Mouse (Mus musculus) heart, embryonic 16.5 days (tissue): Measurements from ENCODE around the gene Nyap2. TPM values are rescaled to one million over a fixed set of nuclear protein-coding genes. Genes with fewer than 3 reads are reported as not detected.

Source experiments
- ATAC-seq: fragments of 200-750 bp; cut with Nextera tagmentation; replicated peaks from 2 replicates; pipeline ENCODE4 v1.8.0; 2017; ENCODE audit warnings: moderate number of reproducible peaks; ENCODE audit not compliant: insufficient read depth, low FRiP score; ENCODE audit errors: extremely low read depth
- H3K27ac ChIP-seq: fragments of 300-500 bp; sonication (generic); 2 replicates; pipeline ENCODE4 v1.5.1; 2014; ENCODE audit warnings: mild to moderate bottlenecking, low read length, control low read depth, moderate library complexity
- H3K27me3 ChIP-seq: fragments of 300-500 bp; sonication (generic); 2 replicates; pipeline ENCODE4 v1.6.1; 2014; ENCODE audit warnings: low read length, mixed read lengths; ENCODE audit not compliant: control insufficient read depth, insufficient read depth
- H3K36me3 ChIP-seq: fragments of 300-500 bp; sonication (generic); 2 replicates; pipeline ENCODE4 v1.6.1; 2014; ENCODE audit not compliant: control insufficient read depth, insufficient read depth
- H3K4me1 ChIP-seq: fragments of 300-500 bp; sonication (generic); 2 replicates; pipeline ENCODE4 v1.6.1; 2014; ENCODE audit warnings: low read length, mixed read lengths; ENCODE audit not compliant: control insufficient read depth, insufficient read depth
- H3K4me2 ChIP-seq: fragments of 300-500 bp; sonication (generic); 2 replicates; pipeline ENCODE4 v1.6.1; 2014; ENCODE audit warnings: low read depth, mild to moderate bottlenecking, control low read depth, low read length
- H3K4me3 ChIP-seq: fragments of 300-500 bp; sonication (generic); 2 replicates; pipeline ENCODE4 v1.5.1; 2014; ENCODE audit warnings: mild to moderate bottlenecking, control low read depth, low read length
- H3K9ac ChIP-seq: fragments of 300-500 bp; sonication (generic); 2 replicates; pipeline ENCODE4 v1.6.1; 2014; ENCODE audit warnings: low read length, control low read depth
- H3K9me3 ChIP-seq: fragments of 300-500 bp; sonication (generic); replicated peaks from 2 replicates; pipeline ENCODE4 v1.6.1; 2016; ENCODE audit warnings: low read length; ENCODE audit not compliant: control insufficient read depth
- WGBS: fragments of 180-500 bp; shearing (Covaris S2); extraction: QIAGEN DNeasy Blood & Tissue Kit; methylation state at CpG from one replicate; pipeline ENCODE4 v1.1.7; 2014; 5-methylcytosine and 5-hydroxymethylcytosine counted together
- polyA plus RNA-seq: library from polyadenylated mRNA; unstranded; fragments of >200 nt; fragmentation: Nextera tagmentation; extraction: Ambion mirVana; gene quantifications from 2 replicates; pipeline ENCODE4 v1.2.1, GENCODE M21; 2015

The Nyap2 gene
- polyA plus RNA-seq, 1 experiment from 2014 or later = 0.03 TPM

GRCm38 (mm10) chr1:81090400-81090799, 13.7 kb downstream of the Nyap2 start:
- Histone ChIP-seq H3K4me1 (no peaks in the 10 kb centered on the region), H3K27ac (no peak overlapping the region)
- WGBS = 89% methylated on average over 1 of the region's 1 CpGs

DNA sequence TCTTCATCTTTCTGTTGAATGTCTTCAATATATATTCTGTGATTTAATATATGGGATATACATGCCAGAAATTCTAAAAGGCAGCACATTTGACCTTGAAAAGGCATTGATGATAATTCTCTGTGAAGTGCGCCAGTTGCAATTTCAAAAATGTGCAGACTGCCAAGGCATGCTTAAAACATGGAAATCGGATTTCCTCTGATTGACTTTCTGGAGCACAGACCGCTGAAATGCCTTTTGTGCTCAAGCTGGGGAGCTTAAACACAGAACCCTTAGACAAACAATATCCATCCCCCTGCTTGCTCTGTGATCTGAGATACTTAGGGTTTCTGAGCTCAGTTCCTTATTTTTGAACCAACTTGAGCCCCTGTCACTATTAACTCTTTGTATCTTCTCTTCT, 14.2 kb downstream of the Nyap2 start:
- Histone ChIP-seq H3K36me3 (no peaks in the 10 kb centered on the region), H3K9me3 (no peaks in the 10 kb centered on the region), H3K4me2 (no peak overlapping the region), H3K9ac (no peak overlapping the region), H3K27me3 (no peaks in the 10 kb centered on the region), H3K27ac (no peak overlapping the region), H3K4me3 (no peak overlapping the region), H3K4me1 (no peaks in the 10 kb centered on the region)
- ATAC-seq = no peak
- 51% methylated on average over 3 of the region's 3 CpGs for WGBS

More at GRCm38 (mm10) chr1:81090400-81090799, 13.7 kb downstream of the Nyap2 start:
- Histone ChIP-seq H3K4me3 (no peak overlapping the region), H3K9me3 (no peaks in the 10 kb centered on the region), H3K36me3 (no peaks in the 10 kb centered on the region), H3K4me2 (no peak overlapping the region), H3K9ac (no peak overlapping the region), H3K27me3 (no peaks in the 10 kb centered on the region)
- no peak for ATAC-seq

- no peaks in the 10 kb centered on the region for H3K4me1 ChIP-seq
- H3K9ac ChIP-seq = no peak overlapping the region
- H3K27ac ChIP-seq = no peak overlapping the region
- ATAC-seq = no peak
- no peaks in the 10 kb centered on the region for H3K36me3 ChIP-seq
- H3K27me3 ChIP-seq = no peaks in the 10 kb centered on the region
- H3K4me3 ChIP-seq = no peak overlapping the region
- 79% methylated on average over 2 of the region's 2 CpGs for WGBS
- H3K4me2 ChIP-seq = no peak overlapping the region
- no peaks in the 10 kb centered on the region for H3K9me3 ChIP-seq
Measured at GRCm38 (mm10) chr1:81092056-81092455, 15.3 kb downstream of the Nyap2 start.

DNA sequence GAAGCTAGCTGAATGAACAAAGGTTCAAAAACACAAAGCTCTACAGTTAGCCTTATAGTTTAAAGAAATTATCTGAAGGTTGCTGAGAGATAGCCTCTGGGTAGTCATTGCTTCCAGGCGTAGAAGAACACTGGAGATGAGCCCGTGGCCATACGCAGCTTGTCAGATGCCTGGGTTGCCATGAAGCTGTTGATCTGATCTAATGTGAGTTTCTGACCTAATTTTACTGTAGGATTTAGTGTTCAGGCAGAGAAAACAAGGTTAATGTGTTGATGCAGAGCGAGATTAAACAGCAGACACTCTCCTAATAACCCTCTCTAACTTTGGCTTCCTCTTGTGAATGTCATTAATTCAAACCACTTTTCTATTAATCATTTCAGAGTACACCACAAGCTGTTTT, 16.1 kb downstream of the Nyap2 start:
- no peaks in the 10 kb centered on the region for H3K36me3 ChIP-seq
- H3K27me3 ChIP-seq = no peaks in the 10 kb centered on the region
- no peaks in the 10 kb centered on the region for H3K4me1 ChIP-seq
- H3K4me2 ChIP-seq = no peak overlapping the region
- ATAC-seq = no peak
- H3K9me3 ChIP-seq = no peaks in the 10 kb centered on the region
- H3K9ac ChIP-seq = no peak overlapping the region
- no peak overlapping the region for H3K27ac ChIP-seq
- H3K4me3 ChIP-seq = no peak overlapping the region
- WGBS = 91% methylated on average over 4 of the region's 4 CpGs

DNA sequence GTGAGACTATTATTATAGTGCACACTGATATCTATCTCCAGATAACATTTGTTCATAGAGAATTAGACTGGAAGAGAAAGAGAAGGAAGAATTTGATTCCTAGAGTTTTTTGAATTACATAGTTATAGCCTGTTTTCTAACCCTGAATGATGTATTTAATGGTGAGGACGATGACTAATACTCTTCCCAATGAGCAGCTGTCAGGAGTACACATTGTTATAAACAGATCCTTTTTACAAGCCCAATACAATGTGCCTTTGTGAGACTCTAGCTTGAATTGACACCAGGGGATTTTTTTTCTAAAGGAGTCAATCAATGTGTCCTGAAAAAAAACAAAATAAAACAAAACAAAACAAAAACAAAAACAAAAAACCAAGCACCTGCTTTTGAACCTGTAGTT, 22.2 kb downstream of the Nyap2 start:
- no peaks in the 10 kb centered on the region for H3K27me3 ChIP-seq
- ATAC-seq = no peak
- H3K9ac ChIP-seq = no peak overlapping the region
- H3K4me1 ChIP-seq = no peaks in the 10 kb centered on the region
- no peak overlapping the region for H3K4me2 ChIP-seq
- 58% methylated on average over 1 of the region's 1 CpGs for WGBS
- H3K4me3 ChIP-seq = no peak overlapping the region
- no peaks in the 10 kb centered on the region for H3K36me3 ChIP-seq
- no peak overlapping the region for H3K27ac ChIP-seq
- no peaks in the 10 kb centered on the region for H3K9me3 ChIP-seq

DNA sequence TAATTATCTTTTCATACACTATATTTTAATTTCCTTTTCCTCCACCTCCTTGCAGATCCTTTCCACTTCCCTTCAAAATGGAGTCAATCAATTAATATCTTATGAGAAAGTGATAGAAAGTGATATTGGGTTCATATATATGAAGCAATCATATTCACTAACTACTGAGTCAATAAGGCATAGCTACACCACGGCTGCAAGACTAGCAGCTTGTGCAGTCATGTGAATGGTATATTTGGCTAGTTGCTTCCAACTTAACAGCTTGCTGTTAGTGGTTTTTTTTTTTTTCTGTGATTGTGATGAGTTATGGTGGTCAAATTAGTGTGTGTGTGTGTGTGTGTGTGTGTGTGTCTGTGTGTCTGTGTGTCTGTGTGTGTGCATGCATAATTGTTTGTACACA, 25.0 kb downstream of the Nyap2 start:
- Histone ChIP-seq H3K4me1 (no peaks in the 10 kb centered on the region), H3K36me3 (no peaks in the 10 kb centered on the region), H3K27ac (no peak overlapping the region), H3K27me3 (no peaks in the 10 kb centered on the region), H3K4me2 (no peak overlapping the region), H3K4me3 (no peak overlapping the region), H3K9ac (no peak overlapping the region), H3K9me3 (no peaks in the 10 kb centered on the region)
- WGBS = 79% methylated on average over 1 of the region's 1 CpGs
- ATAC-seq = no peak

- H3K27me3 ChIP-seq = no peaks in the 10 kb centered on the region
- H3K4me3 ChIP-seq = no peak overlapping the region
- ATAC-seq = no peak
- H3K9me3 ChIP-seq = no peaks in the 10 kb centered on the region
- no peak overlapping the region for H3K4me2 ChIP-seq
- H3K36me3 ChIP-seq = no peaks in the 10 kb centered on the region
- H3K9ac ChIP-seq = no peak overlapping the region
- H3K4me1 ChIP-seq = no peaks in the 10 kb centered on the region
- H3K27ac ChIP-seq = no peak overlapping the region
Measured at GRCm38 (mm10) chr1:81119732-81120131, 43.0 kb downstream of the Nyap2 start.

- H3K9ac ChIP-seq = no peak overlapping the region
- no peak overlapping the region for H3K27ac ChIP-seq
- ATAC-seq = no peak
- 77% methylated on average over 8 of the region's 8 CpGs for WGBS
- H3K4me2 ChIP-seq = no peak overlapping the region
- no peaks in the 10 kb centered on the region for H3K36me3 ChIP-seq
- no peaks in the 10 kb centered on the region for H3K4me1 ChIP-seq
- H3K27me3 ChIP-seq = no peaks in the 10 kb centered on the region
- H3K4me3 ChIP-seq = no peak overlapping the region
- no peaks in the 10 kb centered on the region for H3K9me3 ChIP-seq
Measured at GRCm38 (mm10) chr1:81132007-81132712, 55.4 kb downstream of the Nyap2 start.

DNA sequence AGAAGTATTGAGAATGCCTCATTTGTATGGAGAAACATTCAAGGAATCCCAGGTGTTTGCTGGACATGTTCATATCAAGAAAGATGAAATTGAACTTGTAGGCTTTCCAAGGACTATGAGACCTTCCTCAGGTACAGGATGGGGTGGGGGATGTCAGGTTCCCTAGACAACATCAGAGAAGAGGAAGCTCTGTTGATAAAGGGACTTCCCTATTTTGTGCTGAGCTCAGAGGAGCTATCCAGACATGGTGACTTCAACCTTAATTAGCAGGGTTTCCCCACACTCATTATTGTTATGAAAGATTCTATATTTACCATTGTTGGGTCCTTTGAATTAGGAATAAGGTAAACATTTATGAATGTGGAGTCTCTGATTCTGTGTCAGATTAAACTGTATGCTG, 67.1 kb downstream of the Nyap2 start:
- Histone ChIP-seq H3K4me1 (no peaks in the 10 kb centered on the region), H3K9ac (no peak overlapping the region), H3K27me3 (no peaks in the 10 kb centered on the region), H3K4me2 (no peak overlapping the region), H3K27ac (no peak overlapping the region), H3K36me3 (no peaks in the 10 kb centered on the region), H3K4me3 (no peak overlapping the region), H3K9me3 (no peaks in the 10 kb centered on the region)
- no peak for ATAC-seq
